Mouse (Mus musculus): ENCODE measurements around the gene Gm17581.
"Not testable (repeated sequence)": the region's sequence is repeated elsewhere in the genome, so short reads cannot be mapped to it uniquely, and the experiment has no call there.

Gm17581 gene

DNA sequence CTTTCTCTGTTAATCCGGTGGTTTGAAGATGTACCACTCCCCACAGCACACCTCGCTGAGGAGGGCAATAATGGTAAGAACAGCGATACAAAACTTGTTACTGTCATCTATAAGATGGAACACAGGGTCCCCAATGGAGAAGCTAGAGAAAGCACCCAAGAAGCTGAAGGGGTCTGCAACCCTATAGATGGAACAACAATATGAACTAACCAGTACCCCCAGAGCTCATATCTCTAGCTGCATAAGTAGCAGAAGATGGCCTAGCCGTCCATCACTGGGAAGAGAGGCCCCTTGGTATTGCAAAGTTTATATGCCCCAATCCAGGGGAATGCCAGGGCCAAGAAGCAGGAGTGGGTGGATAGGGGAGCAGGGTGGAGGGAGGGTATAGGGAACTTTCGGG lies at the start of gene Gm17581:
Gm17581 (minus strand) TSS at position 101 of the 400 bp plus-strand sequence.
- not testable (repeated sequence) for DNase-seq (ENCODE audit: low spot score)

DNA sequence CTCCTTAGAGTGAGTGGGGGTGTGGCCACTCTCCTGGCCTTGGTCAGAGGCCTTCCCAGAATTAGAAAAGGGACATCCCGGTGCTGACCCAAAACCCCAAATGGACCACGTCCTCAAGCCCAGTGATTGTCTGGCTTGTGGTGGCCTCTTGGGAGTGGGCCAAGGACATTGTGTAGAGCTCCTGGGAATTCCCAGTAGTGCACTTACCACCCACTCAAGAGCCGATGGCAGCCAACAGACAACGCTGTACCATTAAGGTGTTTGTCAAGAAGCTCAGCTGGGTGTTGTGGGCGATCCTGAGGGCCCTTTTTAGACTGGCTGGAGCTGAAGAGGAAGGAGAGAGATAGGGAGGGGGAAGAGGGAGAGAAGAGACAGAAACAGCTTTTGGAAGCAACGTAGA lies 48.9 kb upstream of the Gm17581 start:
- DNase-seq (ENCODE audit: low spot score): no peak

DNA sequence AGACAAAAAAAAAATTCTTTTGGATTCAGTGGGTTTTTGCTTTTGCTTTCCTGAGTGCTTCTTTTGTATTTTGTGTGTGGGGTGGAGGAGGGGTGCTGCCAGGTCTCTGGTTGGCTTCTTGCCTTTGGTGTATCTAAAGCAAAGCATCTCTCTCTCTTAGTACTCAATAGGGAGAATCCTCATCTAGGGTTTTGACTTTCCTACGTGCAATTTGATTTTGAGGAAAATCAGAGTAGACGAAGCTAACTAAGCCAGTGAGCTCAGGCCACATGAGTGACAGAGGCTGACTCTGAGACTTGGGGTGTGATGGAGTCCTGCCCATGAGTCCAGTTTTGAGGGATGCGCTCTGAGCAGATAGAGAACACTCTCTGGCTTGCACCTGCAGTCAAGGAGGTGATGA lies 43.8 kb upstream of the Gm17581 start:
- DNase-seq (ENCODE audit: low spot score): no peak

DNA sequence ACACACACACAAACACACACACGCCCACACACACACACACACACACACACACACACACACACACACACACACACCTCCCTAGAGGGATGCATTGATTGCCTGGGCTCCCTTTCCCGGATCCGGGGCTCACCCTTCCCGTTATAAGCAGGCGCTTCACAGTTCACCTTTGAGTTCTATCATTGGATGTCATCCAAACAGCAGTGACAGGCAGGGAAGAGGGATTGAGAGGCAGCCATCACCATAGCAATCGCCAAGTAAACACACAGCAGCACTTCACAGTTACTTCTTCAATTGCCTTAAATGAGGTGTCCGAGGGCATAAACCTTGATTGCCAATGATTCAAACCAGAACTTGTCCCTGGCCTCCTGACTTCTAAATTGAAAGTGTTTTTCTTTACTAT lies 43.4 kb upstream of the Gm17581 start:
- no peak for DNase-seq (ENCODE audit: low spot score)

DNA sequence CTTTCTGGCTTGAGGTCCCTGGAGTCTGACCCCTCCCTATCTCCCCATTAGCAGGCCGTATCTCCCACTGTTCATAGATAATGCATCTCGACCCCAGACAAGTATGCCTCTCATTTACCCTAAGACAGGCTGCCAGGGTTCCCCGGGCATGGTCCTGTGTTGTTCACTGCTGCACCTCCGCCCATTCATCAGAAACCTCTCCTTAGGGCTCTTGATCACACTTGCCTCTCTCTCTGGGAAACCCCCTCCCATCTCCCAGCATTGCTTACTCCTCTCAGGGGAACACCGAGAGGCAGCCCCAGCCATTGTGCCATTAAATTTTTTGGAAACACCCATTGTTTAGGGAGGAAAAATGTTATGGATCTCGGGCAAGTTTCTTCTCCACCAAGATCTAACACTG lies 42.3 kb upstream of the Gm17581 start:
- DNase-seq (ENCODE audit: low spot score): no peak

DNA sequence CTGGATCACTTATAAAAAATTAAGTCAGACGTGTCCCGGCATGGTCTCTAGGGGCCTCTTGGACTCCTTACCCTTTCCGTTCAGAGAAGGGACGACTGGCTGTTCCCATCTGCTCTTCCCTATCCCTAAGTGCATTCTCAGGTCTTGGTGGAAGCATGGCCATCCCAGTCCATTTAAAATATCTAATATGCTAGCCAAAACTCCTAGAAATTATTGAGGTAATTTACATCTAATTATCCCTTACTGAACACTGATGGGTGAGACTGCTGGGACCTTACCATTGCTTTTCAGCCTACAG lies 42.0 kb upstream of the Gm17581 start:
- peak; percentile 25 for DNase-seq (ENCODE audit: low spot score)

DNA sequence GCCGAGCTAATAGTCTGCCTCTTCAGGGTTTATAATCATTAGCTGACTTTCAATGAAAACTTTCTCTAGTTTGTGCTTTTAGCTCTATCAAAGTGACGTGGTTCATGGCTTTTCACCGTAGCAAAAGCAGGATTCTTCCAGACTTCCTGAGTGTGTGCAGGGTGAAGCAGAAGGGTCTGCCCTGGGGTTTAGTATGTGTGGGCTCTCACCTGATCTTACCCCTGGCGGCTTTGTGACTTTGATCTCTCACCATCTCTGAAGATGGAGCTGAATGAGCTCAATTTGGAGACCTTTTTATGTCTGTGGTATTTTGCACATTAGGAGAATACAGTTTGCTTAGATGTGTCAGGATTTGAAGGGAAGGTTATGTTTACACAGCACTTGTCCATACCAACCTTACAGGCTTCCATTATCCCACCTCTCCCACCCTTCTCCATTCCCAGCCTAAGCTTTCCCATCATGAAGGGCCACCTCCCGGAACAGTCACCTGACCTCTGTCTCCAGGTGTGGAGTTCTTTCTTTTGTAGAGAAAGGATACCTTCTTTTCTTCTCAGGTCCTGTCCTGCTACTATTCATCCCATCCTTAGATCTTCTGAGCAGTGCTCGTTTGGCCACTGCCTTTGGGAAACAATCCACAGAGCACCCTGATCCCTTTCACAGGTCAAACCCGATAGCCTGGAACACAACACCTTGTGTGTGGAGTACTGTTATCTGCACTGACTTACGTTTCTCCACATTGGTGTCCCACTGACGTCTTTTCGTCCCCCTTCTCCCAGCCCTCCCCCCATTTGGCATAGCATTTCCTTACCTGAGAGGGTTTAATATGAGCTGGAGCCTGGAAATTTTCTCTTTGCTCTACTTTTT lies 41.4 kb upstream of the Gm17581 start:
- DNase-seq (ENCODE audit: low spot score): no peak

DNA sequence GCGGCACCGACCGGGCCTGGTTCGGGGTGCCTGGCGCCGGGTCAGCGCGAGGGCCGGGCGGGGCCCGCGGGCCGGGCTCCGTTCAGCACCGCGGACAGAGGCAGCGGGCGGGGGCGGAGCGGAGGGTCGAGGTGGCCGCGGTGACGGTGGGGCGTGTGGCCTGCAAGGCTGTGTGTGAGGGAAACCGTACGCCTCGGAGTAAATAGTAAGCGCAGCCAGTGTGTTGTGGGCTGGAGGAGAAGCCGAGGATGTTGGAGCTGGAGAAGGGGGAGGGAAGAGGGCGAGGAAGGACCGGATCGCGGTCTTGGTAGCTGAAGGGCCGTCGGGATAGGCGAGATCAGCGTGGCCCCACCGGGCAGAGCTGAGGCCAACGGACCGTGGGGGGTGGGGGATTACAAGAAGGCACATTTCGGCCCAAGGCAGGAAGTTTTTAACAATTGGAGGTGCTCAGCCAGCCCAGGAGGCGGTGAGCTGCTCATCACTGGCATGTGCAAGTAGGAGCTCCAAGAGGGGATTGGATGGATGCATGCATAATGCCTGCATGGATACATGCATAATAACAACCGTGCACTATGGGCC lies 40.1 kb upstream of the Gm17581 start:
- DNase-seq (ENCODE audit: low spot score): peak; percentile 70

DNA sequence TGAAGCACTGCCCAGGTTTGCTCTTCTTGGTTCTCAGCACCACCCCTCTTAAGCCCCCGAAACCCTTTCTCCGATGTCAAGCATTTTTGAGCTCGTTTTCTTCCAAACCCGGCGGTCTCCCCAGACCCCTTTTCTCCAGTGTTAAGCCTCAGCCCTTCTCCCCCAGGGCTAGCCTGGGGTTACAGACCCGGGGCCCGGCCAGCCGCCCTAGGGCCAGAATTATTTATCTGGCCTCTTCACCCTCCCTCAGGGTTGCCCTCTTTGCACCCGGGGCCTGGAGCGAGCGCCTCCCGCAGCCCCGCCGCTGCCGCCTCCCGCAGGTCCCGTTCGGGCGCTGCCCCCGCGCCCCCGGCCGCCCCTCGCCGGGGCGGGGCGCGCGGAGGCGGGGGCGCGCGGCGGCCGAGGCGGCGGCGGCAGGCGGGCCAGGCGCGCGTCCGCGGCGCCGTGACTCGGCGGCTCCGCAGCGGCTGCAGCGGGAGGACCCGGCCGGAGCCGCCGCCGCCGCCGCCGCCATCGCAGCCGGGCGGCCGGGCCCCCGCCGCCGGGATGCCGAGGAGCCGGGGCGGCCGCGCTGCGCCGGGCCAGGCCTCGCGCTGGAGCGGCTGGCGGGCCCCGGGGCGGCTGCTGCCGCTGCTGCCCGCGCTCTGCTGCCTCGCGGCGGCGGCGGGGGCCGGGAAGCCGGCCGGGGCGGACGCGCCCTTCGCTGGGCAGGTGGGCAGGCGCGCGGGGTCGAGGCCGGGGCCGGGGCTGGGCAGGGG lies 39.4 kb upstream of the Gm17581 start, which contains the start of gene Mmp24:
Mmp24 (plus strand) TSS at position 416 of the 758 bp plus-strand sequence.
- DNase-seq (ENCODE audit: low spot score): peak; percentile 22

DNA sequence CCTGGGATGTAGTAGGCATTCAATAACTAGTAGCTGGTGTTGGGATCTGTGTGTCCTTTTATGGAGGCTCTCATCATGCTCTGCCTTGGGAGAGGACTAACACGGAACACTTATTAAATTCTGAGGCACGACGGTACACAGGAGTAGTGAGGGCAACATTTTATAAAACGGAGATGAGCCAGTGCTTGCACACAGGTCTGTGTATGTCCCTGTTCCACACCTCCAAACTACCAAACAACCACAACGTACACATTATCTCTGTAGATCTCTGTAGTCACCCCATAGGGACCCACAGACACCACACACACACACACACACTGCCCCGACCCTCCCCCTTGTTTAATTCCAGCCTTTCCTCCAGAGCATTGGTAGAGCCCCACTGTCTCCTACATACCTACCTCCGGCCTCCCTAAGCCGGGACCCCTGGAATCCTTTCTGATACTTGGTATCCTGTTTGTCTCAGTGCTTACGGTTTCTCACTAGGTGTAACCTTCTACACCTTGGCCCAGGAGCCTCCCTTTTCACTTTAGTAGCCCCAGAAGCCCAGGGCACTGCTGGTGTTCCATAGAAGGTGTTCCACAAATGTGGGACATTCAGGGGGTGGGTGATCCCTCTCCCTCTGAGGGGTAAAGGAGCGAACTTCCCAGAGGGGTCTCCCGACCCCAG lies 38.7 kb upstream of the Gm17581 start:
- no peak for DNase-seq (ENCODE audit: low spot score)

DNA sequence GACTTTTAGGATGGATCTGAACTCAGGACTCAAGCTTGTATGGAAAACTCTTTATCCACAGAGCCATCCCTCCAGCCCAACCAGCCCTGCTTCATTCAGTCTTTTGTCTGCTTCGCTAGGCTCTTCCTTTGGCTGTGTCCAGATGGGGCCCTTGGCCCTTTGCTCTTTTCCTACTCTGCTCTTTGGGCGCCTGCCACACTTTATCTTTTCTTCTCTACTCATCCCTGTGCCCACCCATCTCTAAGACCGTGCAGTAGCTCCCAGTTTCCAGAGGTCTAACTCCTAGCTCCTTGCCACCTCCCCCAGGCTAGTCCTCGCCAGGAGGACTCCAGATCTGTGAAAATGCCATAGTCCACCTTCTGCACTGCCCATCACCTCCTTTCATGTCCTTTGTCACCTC lies 38.0 kb upstream of the Gm17581 start:
- no peak for DNase-seq (ENCODE audit: low spot score)

DNA sequence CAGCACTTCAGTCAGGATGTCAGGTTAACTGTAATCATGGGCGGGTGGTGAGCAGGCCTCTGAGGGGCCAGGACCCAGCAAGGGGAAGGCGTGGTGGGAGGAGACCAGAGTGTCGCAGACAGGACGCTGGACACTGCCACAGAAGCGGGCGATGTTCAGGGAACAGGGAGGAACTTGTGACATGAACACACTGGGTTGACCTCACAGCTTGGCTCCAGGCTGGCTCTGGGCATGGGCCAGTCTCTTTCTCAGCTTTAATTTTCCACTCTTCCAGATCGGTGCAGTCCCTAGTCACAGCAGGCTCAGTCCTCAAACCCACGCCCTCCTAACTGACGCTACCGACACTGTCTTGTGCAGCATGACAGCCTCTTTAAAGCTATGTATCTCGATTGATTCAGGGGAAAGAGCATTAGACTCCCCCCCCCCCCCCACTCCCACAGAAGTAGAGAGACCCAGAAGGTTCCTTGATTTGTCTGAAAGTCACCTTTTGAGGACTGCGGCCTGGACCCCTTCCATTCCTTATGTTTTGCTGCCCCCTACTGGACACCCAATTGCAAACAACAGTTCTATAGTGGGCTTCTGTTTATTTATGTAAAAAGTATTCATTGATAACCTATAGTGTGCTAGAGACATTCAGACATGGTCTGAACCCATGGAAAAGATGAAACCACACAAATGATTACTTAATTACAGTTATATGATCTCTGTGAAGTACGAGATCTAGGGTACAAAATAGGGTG lies 29.2 kb upstream of the Gm17581 start:
- peak; percentile 91 for DNase-seq (ENCODE audit: low spot score)

DNA sequence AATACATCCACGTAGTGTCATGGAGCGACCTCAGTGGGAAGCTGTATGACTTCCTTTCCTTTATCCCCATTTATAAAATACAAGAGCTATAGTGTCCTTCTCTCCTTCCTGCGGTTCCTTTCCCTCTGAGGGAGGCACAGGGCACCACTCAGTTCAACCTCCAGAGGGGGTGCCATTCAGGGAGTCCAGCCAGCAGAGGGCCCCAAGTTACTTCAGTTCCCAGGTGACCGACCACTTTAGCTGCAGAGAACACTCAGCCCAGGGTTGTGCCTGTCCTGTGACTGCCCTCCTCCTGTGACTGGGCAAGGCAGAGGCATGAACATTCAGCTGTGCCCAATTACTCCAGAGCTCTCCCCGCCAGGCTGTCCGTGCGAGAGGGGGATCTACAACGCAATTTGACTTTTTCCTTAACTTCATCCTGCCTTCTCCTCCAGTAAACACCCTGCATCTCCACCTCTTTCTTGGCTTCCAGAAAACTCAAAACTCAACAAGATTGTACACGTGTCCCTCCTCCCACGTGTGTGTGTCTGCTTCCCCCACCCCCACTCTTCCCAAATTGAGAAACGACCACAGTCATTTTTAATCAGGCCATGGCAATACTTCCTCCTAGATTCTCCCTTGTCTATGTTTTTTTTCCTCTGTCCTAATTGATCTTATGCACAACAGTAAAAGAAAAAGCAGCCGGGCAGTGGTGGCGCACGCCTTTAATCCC lies 21.3 kb upstream of the Gm17581 start:
- DNase-seq (ENCODE audit: low spot score): no peak

DNA sequence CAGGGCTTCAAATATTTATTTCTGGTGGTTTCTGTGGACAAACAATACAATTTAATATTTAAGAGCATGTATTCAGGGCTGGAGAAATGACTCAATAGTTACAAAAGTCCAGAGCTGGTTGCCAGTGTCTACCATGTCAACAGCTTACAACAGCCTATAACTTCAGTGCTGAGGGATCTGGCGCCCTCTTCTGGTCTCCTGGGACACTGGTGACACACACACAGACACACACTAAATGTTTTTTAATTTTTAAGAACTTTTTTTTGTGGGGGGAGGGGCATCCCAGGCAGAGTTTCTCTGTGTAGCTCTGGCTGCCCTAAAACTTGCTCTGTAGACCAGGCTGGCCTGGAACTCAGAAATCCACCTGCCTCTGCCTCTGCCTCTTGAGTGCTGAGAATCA lies 20.1 kb upstream of the Gm17581 start:
- peak; percentile 57 for DNase-seq (ENCODE audit: low spot score)

DNA sequence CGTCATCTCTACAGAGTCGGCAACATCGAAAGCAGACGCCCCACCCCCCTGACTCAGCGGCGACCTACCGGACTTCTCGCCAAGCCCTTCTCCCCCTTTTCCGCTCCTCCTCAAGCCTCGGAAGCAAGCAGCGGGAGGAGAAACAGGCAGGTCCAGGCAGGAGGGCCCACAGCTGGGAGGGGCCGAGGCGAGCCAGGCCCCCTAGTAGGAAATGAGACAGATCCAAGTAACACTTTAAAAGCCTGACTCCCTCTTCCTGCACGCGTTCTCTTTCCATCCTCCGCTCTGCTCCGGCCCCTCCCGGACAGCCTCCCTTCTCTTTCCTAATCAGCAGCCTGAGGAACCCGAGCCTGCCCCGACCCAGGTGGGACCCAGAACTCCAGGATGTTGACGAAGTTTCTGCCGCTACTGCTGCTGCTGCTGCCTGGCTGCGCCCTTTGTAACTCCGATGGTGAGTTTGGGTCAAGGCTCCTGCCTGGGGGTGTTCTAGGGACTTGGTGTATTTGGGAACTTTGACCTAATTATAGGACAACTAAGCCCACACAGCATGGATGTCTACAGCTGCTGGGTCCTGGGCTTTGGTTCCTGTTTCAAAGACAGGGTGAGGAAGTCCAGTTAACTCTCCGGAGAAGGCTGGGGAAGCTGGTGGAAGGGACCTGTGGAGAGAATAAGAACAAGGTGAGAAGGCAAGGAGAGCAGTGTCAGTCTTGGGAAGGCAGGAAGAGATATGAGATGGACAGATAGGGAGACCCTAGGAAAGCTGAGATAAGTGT lies 15.5 kb upstream of the Gm17581 start, which contains the start of gene Procr:
Procr (plus strand) TSS at position 104 of the 773 bp plus-strand sequence.
- peak; percentile 25 for DNase-seq (ENCODE audit: low spot score)

DNA sequence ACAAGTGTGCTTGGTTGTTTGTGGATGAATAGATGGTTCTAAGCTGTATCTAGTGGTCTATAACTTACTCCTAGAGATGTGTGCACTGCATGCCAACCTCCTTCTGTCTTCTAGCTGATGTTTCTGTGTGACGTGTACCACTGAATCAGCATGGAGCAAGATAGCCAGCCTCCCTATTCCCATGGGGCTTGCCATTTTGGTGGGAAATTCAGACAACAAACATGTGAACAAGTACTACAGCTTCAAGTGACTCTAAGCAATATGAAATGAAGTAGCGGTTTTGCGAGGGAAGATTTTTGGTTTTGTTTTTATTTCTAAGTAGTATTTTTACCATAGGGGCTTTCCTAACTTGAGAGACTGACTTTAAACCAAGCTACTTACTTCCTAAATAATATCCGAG lies 13.7 kb upstream of the Gm17581 start:
- no peak for DNase-seq (ENCODE audit: low spot score)

DNA sequence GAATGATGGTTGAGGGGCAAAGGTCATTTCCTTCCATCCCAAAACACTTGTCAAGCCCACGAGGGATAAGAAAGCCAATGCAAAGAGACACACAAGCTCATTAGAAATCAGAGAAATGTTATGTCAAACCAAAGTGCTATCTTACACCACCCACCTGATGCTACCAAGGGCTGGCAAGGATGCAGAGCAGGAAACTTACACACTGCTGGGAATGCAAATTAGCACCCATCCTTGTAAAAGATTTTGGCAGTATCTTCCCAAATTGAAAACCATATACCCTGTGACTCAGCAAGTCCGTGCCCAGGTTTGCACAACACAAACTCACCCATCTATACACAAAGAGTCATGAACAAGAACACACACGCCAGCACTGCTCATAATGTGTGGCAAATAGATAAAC lies 9.8 kb upstream of the Gm17581 start:
- no peak for DNase-seq (ENCODE audit: low spot score)

DNA sequence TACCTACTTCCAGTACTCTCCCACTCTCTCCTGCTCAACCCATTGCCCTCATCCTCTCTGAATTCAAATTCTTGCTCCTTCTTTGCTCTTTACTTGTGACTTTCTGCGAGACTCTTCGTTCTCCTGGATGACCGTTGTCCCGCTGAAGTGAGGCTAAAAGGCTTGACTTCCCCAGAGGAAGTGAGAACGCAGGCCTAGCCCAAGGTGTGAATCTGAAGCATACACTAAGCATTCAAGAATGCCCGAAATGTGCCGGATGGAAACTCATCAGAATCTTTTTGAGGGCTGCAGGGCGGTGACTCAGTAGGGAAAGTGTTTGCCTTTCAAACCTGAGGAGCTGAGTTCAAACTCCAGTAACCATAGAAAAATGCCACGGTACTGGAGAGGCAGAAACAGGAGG lies 7.7 kb upstream of the Gm17581 start:
- DNase-seq (ENCODE audit: low spot score): no peak

DNA sequence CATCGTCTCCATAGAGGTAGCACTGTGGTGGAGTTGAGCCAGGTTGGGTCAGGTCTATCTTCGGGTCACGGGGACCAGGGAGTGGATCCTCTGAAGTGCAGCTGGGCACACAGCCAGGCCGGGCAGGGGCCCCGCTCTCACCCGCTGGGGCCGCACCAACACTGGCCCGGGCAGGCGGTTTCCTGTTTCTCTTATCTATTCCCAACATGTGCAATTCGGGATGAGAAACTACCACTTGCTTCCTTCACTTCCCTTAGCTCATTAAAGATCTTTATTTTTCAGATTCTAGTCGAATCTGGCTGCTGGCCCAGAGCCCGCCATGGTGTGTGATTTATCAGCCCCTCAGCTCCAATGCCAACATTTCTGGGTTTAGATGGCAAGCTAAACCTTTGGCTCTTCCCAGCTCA lies 7.3 kb upstream of the Gm17581 start:
- DNase-seq (ENCODE audit: low spot score): no peak

DNA sequence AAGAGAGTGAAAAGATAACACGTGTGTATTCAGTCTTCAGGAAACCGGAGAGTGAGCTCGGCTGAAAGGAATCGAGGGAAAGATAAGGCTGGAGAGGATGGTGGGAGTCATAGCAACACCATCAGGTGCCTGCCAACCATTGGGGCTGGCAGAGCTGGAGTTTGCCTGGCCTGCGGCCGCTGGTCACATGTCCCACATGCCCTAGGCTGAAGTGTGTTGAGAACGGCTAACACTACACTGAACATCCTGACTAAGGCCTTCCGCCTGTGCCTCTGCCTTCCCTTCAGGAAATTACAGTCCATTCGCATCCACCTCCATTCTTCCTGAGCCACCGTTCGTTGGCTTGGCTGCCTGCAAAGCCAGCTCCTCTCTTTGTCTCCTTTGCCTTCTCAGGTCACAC lies 6.5 kb upstream of the Gm17581 start:
- DNase-seq (ENCODE audit: low spot score): no peak

Data from retina, embryonic 14.5 days (tissue).